Mouse (Mus musculus): ENCODE measurements at regions not wholly inside any gene's neighbourhood (a gene's known extent, or its start where the extent isn't known, plus 50 kb on each side); places are given as distances from the start of the nearest gene placed in this dataset.
A peak's percentile ranks its signal among the peaks of the same experiment; 100 is the strongest.
"Not testable (repeated sequence)": the region's sequence is repeated elsewhere in the genome, so short reads cannot be mapped to it uniquely, and the experiment has no call there.

GRCm38 (mm10) chr17:61273631-61274030 is 1607.5 kb downstream of the Efna5 start:
- no peak for DNase-seq (ENCODE audit: low spot score)

GRCm38 (mm10) chr17:61256526-61256925 is 1624.6 kb downstream of the Efna5 start:
- H3K4me2 ChIP-seq (ENCODE audit: low read length); H3K27me3 ChIP-seq (replicated peaks; ENCODE audit: control insufficient read depth, insufficient read depth, low read length); H3K9me3 ChIP-seq (replicated peaks; ENCODE audit: control insufficient read depth, low read length); H3K4me1 ChIP-seq (ENCODE audit: control insufficient read depth, insufficient read depth, low read length); DNase-seq (ENCODE audit: low spot score); ATAC-seq; H3K27ac ChIP-seq (ENCODE audit: low read depth, low read length); H3K36me3 ChIP-seq (ENCODE audit: control insufficient read depth, insufficient read depth, low read length); H3K4me3 ChIP-seq (ENCODE audit: low read depth, low read length); H3K9ac ChIP-seq (ENCODE audit: low read length): not testable (repeated sequence)
- WGBS: 73% methylated on average over 1 of the region's 1 CpGs

More at GRCm38 (mm10) chr17:61273631-61274030, 1607.5 kb downstream of the Efna5 start:
- Histone ChIP-seq H3K9ac (ENCODE audit: low read length) (no peak overlapping the region), H3K4me3 (ENCODE audit: low read depth, low read length) (no peak overlapping the region), H3K36me3 (ENCODE audit: control insufficient read depth, insufficient read depth, low read length) (no peaks in the 10 kb centered on the region), H3K4me2 (ENCODE audit: low read length) (no peak overlapping the region), H3K27ac (ENCODE audit: low read depth, low read length) (no peak overlapping the region), H3K27me3 (replicated peaks; ENCODE audit: control insufficient read depth, insufficient read depth, low read length) (no peaks in the 10 kb centered on the region), H3K9me3 (replicated peaks; ENCODE audit: control insufficient read depth, low read length) (no peaks in the 10 kb centered on the region), H3K4me1 (ENCODE audit: control insufficient read depth, insufficient read depth, low read length) (no peaks in the 10 kb centered on the region)
- no peak for ATAC-seq

- H3K27me3 ChIP-seq (replicated peaks; ENCODE audit: control insufficient read depth, insufficient read depth, low read length): no peaks in the 10 kb centered on the region
- H3K27ac ChIP-seq (ENCODE audit: low read depth, low read length): no peak overlapping the region
- H3K9me3 ChIP-seq (replicated peaks; ENCODE audit: control insufficient read depth, low read length): no peaks in the 10 kb centered on the region
- no peaks in the 10 kb centered on the region for H3K36me3 ChIP-seq (ENCODE audit: control insufficient read depth, insufficient read depth, low read length)
- H3K4me2 ChIP-seq (ENCODE audit: low read length): no peak overlapping the region
- ATAC-seq (no peak), DNase-seq (ENCODE audit: low spot score) (no peak)
- 55% methylated on average over 3 of the region's 3 CpGs for WGBS
- no peaks in the 10 kb centered on the region for H3K4me1 ChIP-seq (ENCODE audit: control insufficient read depth, insufficient read depth, low read length)
- no peak overlapping the region for H3K9ac ChIP-seq (ENCODE audit: low read length)
- H3K4me3 ChIP-seq (ENCODE audit: low read depth, low read length): no peak overlapping the region
Measured at GRCm38 (mm10) chr17:61248411-61248810, 1632.7 kb downstream of the Efna5 start.

GRCm38 (mm10) chr17:61217198-61217722 is 1663.9 kb downstream of the Efna5 start:
- no peak for ATAC-seq
- H3K4me3 ChIP-seq (ENCODE audit: low read depth, low read length): no peak overlapping the region
- no peak overlapping the region for H3K27ac ChIP-seq (ENCODE audit: low read depth, low read length)
- WGBS: 71% methylated on average over 7 of the region's 7 CpGs
- H3K4me1 ChIP-seq (ENCODE audit: control insufficient read depth, insufficient read depth, low read length): no peaks in the 10 kb centered on the region
- no peaks in the 10 kb centered on the region for H3K36me3 ChIP-seq (ENCODE audit: control insufficient read depth, insufficient read depth, low read length)
- no peak overlapping the region for H3K4me2 ChIP-seq (ENCODE audit: low read length)
- no peak overlapping the region for H3K9ac ChIP-seq (ENCODE audit: low read length)
- no peaks in the 10 kb centered on the region for H3K9me3 ChIP-seq (replicated peaks; ENCODE audit: control insufficient read depth, low read length)
- DNase-seq (ENCODE audit: low spot score): peak; percentile 1
- no peaks in the 10 kb centered on the region for H3K27me3 ChIP-seq (replicated peaks; ENCODE audit: control insufficient read depth, insufficient read depth, low read length)

- DNase-seq (ENCODE audit: low spot score) (no peak), ATAC-seq (no peak)
- Histone ChIP-seq H3K4me1 (ENCODE audit: control insufficient read depth, insufficient read depth, low read length) (no peaks in the 10 kb centered on the region), H3K36me3 (ENCODE audit: control insufficient read depth, insufficient read depth, low read length) (no peaks in the 10 kb centered on the region), H3K4me2 (ENCODE audit: low read length) (no peak overlapping the region), H3K4me3 (ENCODE audit: low read depth, low read length) (no peak overlapping the region), H3K27ac (ENCODE audit: low read depth, low read length) (no peak overlapping the region), H3K9me3 (replicated peaks; ENCODE audit: control insufficient read depth, low read length) (no peaks in the 10 kb centered on the region), H3K9ac (ENCODE audit: low read length) (no peak overlapping the region), H3K27me3 (replicated peaks; ENCODE audit: control insufficient read depth, insufficient read depth, low read length) (no peaks in the 10 kb centered on the region)
- 93% methylated on average over 3 of the region's 3 CpGs for WGBS
Measured at GRCm38 (mm10) chr17:61204316-61204715, 1676.8 kb downstream of the Efna5 start.

GRCm38 (mm10) chr17:61187880-61188279 is 1693.2 kb downstream of the Efna5 start:
- H3K27me3 ChIP-seq (replicated peaks; ENCODE audit: control insufficient read depth, insufficient read depth, low read length); H3K36me3 ChIP-seq (ENCODE audit: control insufficient read depth, insufficient read depth, low read length); H3K9ac ChIP-seq (ENCODE audit: low read length); ATAC-seq; H3K27ac ChIP-seq (ENCODE audit: low read depth, low read length); H3K4me3 ChIP-seq (ENCODE audit: low read depth, low read length); H3K4me1 ChIP-seq (ENCODE audit: control insufficient read depth, insufficient read depth, low read length); DNase-seq (ENCODE audit: low spot score); H3K9me3 ChIP-seq (replicated peaks; ENCODE audit: control insufficient read depth, low read length); H3K4me2 ChIP-seq (ENCODE audit: low read length): not testable (repeated sequence)
- 86% methylated on average over 3 of the region's 3 CpGs for WGBS

- ATAC-seq (no peak), DNase-seq (ENCODE audit: low spot score) (no peak)
- no peaks in the 10 kb centered on the region for H3K9me3 ChIP-seq (replicated peaks; ENCODE audit: control insufficient read depth, low read length)
- H3K27me3 ChIP-seq (replicated peaks; ENCODE audit: control insufficient read depth, insufficient read depth, low read length): no peaks in the 10 kb centered on the region
- H3K9ac ChIP-seq (ENCODE audit: low read length): no peak overlapping the region
- no peak overlapping the region for H3K4me3 ChIP-seq (ENCODE audit: low read depth, low read length)
- no peak overlapping the region for H3K4me2 ChIP-seq (ENCODE audit: low read length)
- H3K27ac ChIP-seq (ENCODE audit: low read depth, low read length): no peak overlapping the region
- H3K36me3 ChIP-seq (ENCODE audit: control insufficient read depth, insufficient read depth, low read length): no peaks in the 10 kb centered on the region
- WGBS: 82% methylated on average over 1 of the region's 1 CpGs
- no peaks in the 10 kb centered on the region for H3K4me1 ChIP-seq (ENCODE audit: control insufficient read depth, insufficient read depth, low read length)
Measured at GRCm38 (mm10) chr17:61176586-61176985, 1704.5 kb downstream of the Efna5 start.

- 67% methylated on average over 2 of the region's 2 CpGs for WGBS
- Histone ChIP-seq H3K27ac (ENCODE audit: low read depth, low read length) (no peak overlapping the region), H3K9me3 (replicated peaks; ENCODE audit: control insufficient read depth, low read length) (no peaks in the 10 kb centered on the region), H3K9ac (ENCODE audit: low read length) (no peak overlapping the region), H3K4me3 (ENCODE audit: low read depth, low read length) (no peak overlapping the region), H3K27me3 (replicated peaks; ENCODE audit: control insufficient read depth, insufficient read depth, low read length) (no peaks in the 10 kb centered on the region), H3K36me3 (ENCODE audit: control insufficient read depth, insufficient read depth, low read length) (no peaks in the 10 kb centered on the region), H3K4me2 (ENCODE audit: low read length) (no peak overlapping the region), H3K4me1 (ENCODE audit: control insufficient read depth, insufficient read depth, low read length) (no peaks in the 10 kb centered on the region)
- DNase-seq (ENCODE audit: low spot score) (peak; percentile 60), ATAC-seq (peak; percentile 72; the same call in 1 of the 2 replicates)
Measured at GRCm38 (mm10) chr17:61159437-61159836, 1721.7 kb downstream of the Efna5 start.

GRCm38 (mm10) chr17:61137006-61137405 is 1744.1 kb downstream of the Efna5 start:
- Histone ChIP-seq H3K4me2 (ENCODE audit: low read length) (no peak overlapping the region), H3K9me3 (replicated peaks; ENCODE audit: control insufficient read depth, low read length) (no peaks in the 10 kb centered on the region), H3K9ac (ENCODE audit: low read length) (no peak overlapping the region), H3K36me3 (ENCODE audit: control insufficient read depth, insufficient read depth, low read length) (no peaks in the 10 kb centered on the region), H3K4me3 (ENCODE audit: low read depth, low read length) (no peak overlapping the region), H3K4me1 (ENCODE audit: control insufficient read depth, insufficient read depth, low read length) (no peaks in the 10 kb centered on the region), H3K27me3 (replicated peaks; ENCODE audit: control insufficient read depth, insufficient read depth, low read length) (no peaks in the 10 kb centered on the region), H3K27ac (ENCODE audit: low read depth, low read length) (no peak overlapping the region)
- 90% methylated on average over 7 of the region's 7 CpGs for WGBS
- no peak for DNase-seq (ENCODE audit: low spot score)
- ATAC-seq: no peak
